Mouse (Mus musculus) hindbrain, embryonic 14.5 days (tissue): ENCODE measurements around the gene Gm6904. TPM values are rescaled to one million over a fixed set of nuclear protein-coding genes. Genes with fewer than 3 reads are reported as not detected.

Experiments used
- ATAC-seq: fragments of 200-750 bp; cut with Nextera tagmentation; 2 replicates; pipeline ENCODE4 v1.8.0; 2017; ENCODE audit warnings: moderate number of reproducible peaks, mild to moderate bottlenecking, moderate TSS enrichment, moderate library complexity; ENCODE audit not compliant: low FRiP score
- DNase-seq: peaks from one replicate; pipeline ENCODE4 v3.0.0-alpha.2; 2015; ENCODE audit warnings: low spot score
- H3K27ac ChIP-seq: fragments of 300-500 bp; sonication (generic); 2 replicates; pipeline ENCODE4 v1.5.1; 2014; ENCODE audit warnings: mild to moderate bottlenecking, moderate library complexity
- H3K27me3 ChIP-seq: fragments of 300-500 bp; sonication (generic); 2 replicates; pipeline ENCODE4 v1.6.1; 2014; ENCODE audit warnings: mild to moderate bottlenecking, low read length, mixed read lengths; ENCODE audit not compliant: control insufficient read depth, insufficient read depth
- H3K36me3 ChIP-seq: fragments of 300-500 bp; sonication (generic); replicated peaks from 2 replicates; pipeline ENCODE4 v1.6.1; 2014; ENCODE audit not compliant: control insufficient read depth, insufficient read depth
- H3K4me1 ChIP-seq: fragments of 300-500 bp; sonication (generic); replicated peaks from 2 replicates; pipeline ENCODE4 v1.6.1; 2014; ENCODE audit warnings: antibody characterized with exemption, low read length, mixed read lengths; ENCODE audit not compliant: control insufficient read depth, insufficient read depth
- H3K4me2 ChIP-seq: fragments of 300-500 bp; sonication (generic); replicated peaks from 2 replicates; pipeline ENCODE4 v1.6.1; 2014; ENCODE audit warnings: mild to moderate bottlenecking, moderate library complexity
- H3K4me3 ChIP-seq: fragments of 300-500 bp; sonication (generic); replicated peaks from 2 replicates; pipeline ENCODE4 v1.5.1; 2014; ENCODE audit warnings: mild to moderate bottlenecking, low read length
- H3K9ac ChIP-seq: fragments of 300-500 bp; sonication (generic); 2 replicates; pipeline ENCODE4 v1.6.1; 2014
- H3K9me3 ChIP-seq: fragments of 300-500 bp; sonication (generic); 2 replicates; pipeline ENCODE4 v1.6.1; 2016; ENCODE audit warnings: low read length; ENCODE audit not compliant: control insufficient read depth
- WGBS: fragments of 180-500 bp; shearing (Covaris S2); extraction: QIAGEN DNeasy Blood & Tissue Kit; methylation state at CpG from one replicate; pipeline ENCODE4 v1.1.7; 2014; 5-methylcytosine and 5-hydroxymethylcytosine counted together
- polyA plus RNA-seq: library from polyadenylated mRNA; unstranded; fragments of >200 nt; fragmentation: Nextera tagmentation; extraction: Ambion mirVana; gene quantifications from 2 replicates; pipeline ENCODE4 v1.2.1, GENCODE M21; 2014

Gm6904 gene
- polyA plus RNA-seq, 1 experiment from 2014 or later = not detected

- Histone ChIP-seq H3K4me1 (no peaks in the 10 kb centered on the region), H3K9ac (no peak overlapping the region), H3K27me3 (no peaks in the 10 kb centered on the region), H3K36me3 (peaks cover 97% of the 10 kb centered on the region), H3K27ac (no peak overlapping the region), H3K4me3 (no peak overlapping the region), H3K4me2 (no peak overlapping the region), H3K9me3 (no peaks in the 10 kb centered on the region)
- DNase-seq (no peak), ATAC-seq (no peak)
- 97% methylated on average over 11 of the region's 11 CpGs for WGBS
Measured at GRCm38 (mm10) chr14:59226240-59226639, 33.8 kb downstream of the Gm6904 start.

GRCm38 (mm10) chr14:59219241-59219640, 40.8 kb downstream of the Gm6904 start:
- ATAC-seq = no peak
- Histone ChIP-seq H3K27ac (no peak overlapping the region), H3K4me1 (no peaks in the 10 kb centered on the region)

GRCm38 (mm10) chr14:59209816-59210215, 50.2 kb downstream of the Gm6904 start:
- Histone ChIP-seq H3K36me3 (peaks cover 21% of the 10 kb centered on the region), H3K4me2 (no peak overlapping the region), H3K4me1 (peaks cover 20% of the 10 kb centered on the region), H3K27ac (no peak overlapping the region), H3K4me3 (no peak overlapping the region), H3K9me3 (no peaks in the 10 kb centered on the region), H3K27me3 (no peaks in the 10 kb centered on the region), H3K9ac (no peak overlapping the region)
- ATAC-seq (no peak), DNase-seq (no peak)
- whole genome bisulfite sequencing = 97% methylated on average over 2 of the region's 2 CpGs

More at GRCm38 (mm10) chr14:59219241-59219640, 40.8 kb downstream of the Gm6904 start:
- peaks cover 82% of the 10 kb centered on the region for H3K36me3 ChIP-seq
- H3K9ac ChIP-seq = no peak overlapping the region
- no peaks in the 10 kb centered on the region for H3K9me3 ChIP-seq
- no peak overlapping the region for H3K4me2 ChIP-seq
- no peak for DNase-seq
- H3K27me3 ChIP-seq = no peaks in the 10 kb centered on the region
- H3K4me3 ChIP-seq = no peak overlapping the region
- 80% methylated on average over 3 of the region's 3 CpGs for WGBS

GRCm38 (mm10) chr14:59209003-59209402, 51.0 kb downstream of the Gm6904 start:
- WGBS = 92% methylated on average over 7 of the region's 7 CpGs
- Histone ChIP-seq H3K9me3 (no peaks in the 10 kb centered on the region), H3K27ac (no peak overlapping the region), H3K4me3 (no peak overlapping the region), H3K4me1 (peaks cover 28% of the 10 kb centered on the region), H3K9ac (no peak overlapping the region), H3K36me3 (peaks cover 13% of the 10 kb centered on the region), H3K4me2 (no peak overlapping the region), H3K27me3 (no peaks in the 10 kb centered on the region)
- no peak for DNase-seq
- ATAC-seq = no peak

GRCm38 (mm10) chr14:59205976-59206583, 53.9 kb downstream of the Gm6904 start:
- H3K27ac ChIP-seq = no peak overlapping the region
- no peaks in the 10 kb centered on the region for H3K36me3 ChIP-seq
- WGBS = 35% methylated on average over 10 of the region's 10 CpGs
- ATAC-seq (no peak), DNase-seq (no peak)
- peak overlapping the region; percentile 16 for H3K9ac ChIP-seq
- H3K4me2 ChIP-seq = peak overlapping the region; percentile 5; the same call in 1 of the 2 replicates
- no peaks in the 10 kb centered on the region for H3K27me3 ChIP-seq
- H3K9me3 ChIP-seq = no peaks in the 10 kb centered on the region
- H3K4me3 ChIP-seq = no peak overlapping the region
- H3K4me1 ChIP-seq = peaks cover 44% of the 10 kb centered on the region

GRCm38 (mm10) chr14:59205461-59205860, 54.6 kb downstream of the Gm6904 start:
- Histone ChIP-seq H3K4me2 (peak overlapping the region; percentile 89), H3K9ac (peak overlapping the region; percentile 16), H3K27me3 (no peaks in the 10 kb centered on the region), H3K27ac (no peak overlapping the region), H3K4me3 (no peak overlapping the region), H3K4me1 (peaks cover 44% of the 10 kb centered on the region), H3K36me3 (no peaks in the 10 kb centered on the region), H3K9me3 (no peaks in the 10 kb centered on the region)
- no peak for DNase-seq
- no peak for ATAC-seq
- 29% methylated on average over 7 of the region's 7 CpGs for WGBS

- H3K36me3 ChIP-seq = no peaks in the 10 kb centered on the region
- peak; percentile 67 for DNase-seq
- H3K27ac ChIP-seq = peak overlapping the region; percentile 97
- no peaks in the 10 kb centered on the region for H3K9me3 ChIP-seq
- H3K4me1 ChIP-seq = peaks cover 40% of the 10 kb centered on the region
- peak overlapping the region; percentile 78 for H3K9ac ChIP-seq
- H3K4me2 ChIP-seq = peak overlapping the region; percentile 89
- ATAC-seq = no peak
- H3K27me3 ChIP-seq = no peaks in the 10 kb centered on the region
- H3K4me3 ChIP-seq = peak overlapping the region; percentile 63
- WGBS = under 1% methylated on average over 21 of the region's 21 CpGs
Measured at GRCm38 (mm10) chr14:59201604-59202215, 58.3 kb downstream of the Gm6904 start.

- Histone ChIP-seq H3K9me3 (no peaks in the 10 kb centered on the region), H3K9ac (peak within 1 kb of the TSS; percentile 78), H3K4me2 (peak within 1 kb of the TSS; percentile 89), H3K27me3 (no peaks in the 10 kb centered on the region), H3K4me3 (peak within 1 kb of the TSS; percentile 63), H3K27ac (peak within 1 kb of the TSS; percentile 97), H3K36me3 (no peaks in the 10 kb centered on the region), H3K4me1 (peaks cover 34% of the 10 kb centered on the region)
- peak; percentile 93 for DNase-seq
- peak; percentile 96 for ATAC-seq
- under 1% methylated on average over 65 of the region's 96 CpGs for WGBS
Measured at GRCm38 (mm10) chr14:59200711-59201603, 59.1 kb downstream of the Gm6904 start, which contains the start of gene Rcbtb1. Rcbtb1 (plus strand) TSS chr14:59201209.
